Mouse (Mus musculus) C2C12 (cell line): ENCODE data around the gene Plxdc1. TPM values are rescaled to one million over a fixed set of nuclear protein-coding genes. Genes with fewer than 3 reads are reported as not detected.

ENCODE experiments used
- H3K27me3 ChIP-seq: one replicate; pipeline ENCODE4 v1.6.1; 2011; ENCODE audit not compliant: control insufficient read depth, insufficient read depth, insufficient read length
- H3K36me3 ChIP-seq: one replicate; pipeline ENCODE4 v1.6.1; 2011; ENCODE audit not compliant: control insufficient read depth, insufficient read depth
- H3K4me3 ChIP-seq: one replicate; pipeline ENCODE4 v1.5.1; 2011; ENCODE audit warnings: mild to moderate bottlenecking, control low read depth; ENCODE audit not compliant: poor library complexity, insufficient read depth, severe bottlenecking
- H3K79me2 ChIP-seq: one replicate; pipeline ENCODE4 v1.6.1; 2011; ENCODE audit not compliant: control insufficient read depth, insufficient read depth
- H3K79me3 ChIP-seq: one replicate; pipeline ENCODE4 v1.6.1; 2011; ENCODE audit warnings: low read depth, control low read depth
- H3ac ChIP-seq: one replicate; pipeline ENCODE3; 2011; ENCODE audit warnings: low read depth; ENCODE audit not compliant: control insufficient read depth, insufficient read length
- CEBPB ChIP-seq: IDR thresholded peaks from one replicate; pipeline ENCODE4 v1.6.1; 2011; ENCODE audit warnings: low read depth, mild to moderate bottlenecking, control low read depth, moderate library complexity
- CTCF ChIP-seq: IDR thresholded peaks from one replicate; pipeline ENCODE4 v1.5.1; 2011; ENCODE audit not compliant: control insufficient read depth, insufficient read depth, insufficient read length
- FOSL1 ChIP-seq: IDR thresholded peaks from one replicate; pipeline ENCODE4 v1.8.0; 2011; ENCODE audit warnings: mild to moderate bottlenecking, low read length; ENCODE audit not compliant: poor library complexity, insufficient read depth, severe bottlenecking
- MAX ChIP-seq: IDR thresholded peaks from one replicate; pipeline ENCODE4 v1.6.1; 2011; ENCODE audit warnings: mild to moderate bottlenecking, control low read depth
- MYOD1 ChIP-seq: IDR thresholded peaks from one replicate; pipeline ENCODE4 v1.6.1; 2011; ENCODE audit warnings: low read depth; ENCODE audit not compliant: control insufficient read depth, insufficient read length
- MYOG ChIP-seq: IDR thresholded peaks from one replicate; pipeline ENCODE4 v1.6.1; 2011; ENCODE audit not compliant: control insufficient read depth, insufficient read length; ENCODE audit errors: extremely low read depth
- USF1 ChIP-seq: IDR thresholded peaks from one replicate; pipeline ENCODE4 v1.6.1; 2011; ENCODE audit warnings: low read depth, mild to moderate bottlenecking, control low read depth, moderate library complexity
- polyA plus RNA-seq: library from polyadenylated mRNA; unstranded; fragments of >200 nt; fragmentation: generic; extraction: Trizol; gene quantifications from one replicate; pipeline ENCODE4 v1.2.1, GENCODE M21; 2012; ENCODE audit warnings: missing spikeins

Gene Plxdc1
- polyA plus RNA-seq, 1 experiment, result 0.25 TPM

GRCm38 (mm10) chr11:97955915-97956314 lies 30.3 kb downstream of the Plxdc1 start:
- TF ChIP-seq MYOG (no peak), USF1 (no peak), MYOD1 (no peak), CEBPB (no peak), CTCF (no peak), MAX (no peak), FOSL1 (no peak)
- H3K27me3 ChIP-seq, result no peaks in the 10 kb centered on the region
- H3K79me3 ChIP-seq, result no peaks in the 10 kb centered on the region
- H3ac ChIP-seq, result no peak overlapping the region
- H3K36me3 ChIP-seq, result no peaks in the 10 kb centered on the region
- H3K4me3 ChIP-seq, result no peak overlapping the region
- no peaks in the 10 kb centered on the region for H3K79me2 ChIP-seq

GRCm38 (mm10) chr11:97955146-97955902 lies 30.9 kb downstream of the Plxdc1 start:
- H3K36me3 ChIP-seq, result no peaks in the 10 kb centered on the region
- H3K4me3 ChIP-seq, result no peak overlapping the region
- no peaks in the 10 kb centered on the region for H3K79me2 ChIP-seq
- no peaks in the 10 kb centered on the region for H3K79me3 ChIP-seq
- H3ac ChIP-seq, result no peak overlapping the region
- TF ChIP-seq MYOD1, result no peak
- TF ChIP-seq MAX, result no peak
- TF ChIP-seq FOSL1, result no peak
- no peak for TF ChIP-seq MYOG
- TF ChIP-seq CEBPB, result no peak
- no peak for TF ChIP-seq USF1
- no peak for TF ChIP-seq CTCF
- H3K27me3 ChIP-seq, result no peaks in the 10 kb centered on the region

- H3ac ChIP-seq, result no peak overlapping the region
- H3K79me2 ChIP-seq, result no peaks in the 10 kb centered on the region
- H3K36me3 ChIP-seq, result no peaks in the 10 kb centered on the region
- no peaks in the 10 kb centered on the region for H3K79me3 ChIP-seq
- TF ChIP-seq MAX, result no peak
- no peak for TF ChIP-seq CTCF
- H3K27me3 ChIP-seq, result no peaks in the 10 kb centered on the region
- H3K4me3 ChIP-seq, result no peak overlapping the region
Observed at GRCm38 (mm10) chr11:97954469-97955141, 31.6 kb downstream of the Plxdc1 start.

- no peak overlapping the region for H3K4me3 ChIP-seq
- H3K79me2 ChIP-seq, result no peaks in the 10 kb centered on the region
- no peaks in the 10 kb centered on the region for H3K27me3 ChIP-seq
- no peaks in the 10 kb centered on the region for H3K79me3 ChIP-seq
- H3ac ChIP-seq, result no peak overlapping the region
- H3K36me3 ChIP-seq, result no peaks in the 10 kb centered on the region
- no peak for TF ChIP-seq CTCF
- no peak for TF ChIP-seq CEBPB
- TF ChIP-seq MYOG, result no peak
- no peak for TF ChIP-seq USF1
- no peak for TF ChIP-seq FOSL1
- no peak for TF ChIP-seq MAX
- TF ChIP-seq MYOD1, result no peak
Observed at GRCm38 (mm10) chr11:97953939-97954275, 32.3 kb downstream of the Plxdc1 start.

- TF ChIP-seq MAX, result no peak
Observed at GRCm38 (mm10) chr11:97953179-97953938, 32.9 kb downstream of the Plxdc1 start.

GRCm38 (mm10) chr11:97952367-97953006 lies 33.8 kb downstream of the Plxdc1 start:
- H3K27me3 ChIP-seq, result no peaks in the 10 kb centered on the region
- H3K79me2 ChIP-seq, result no peaks in the 10 kb centered on the region
- TF ChIP-seq CEBPB (no peak), MYOG (no peak)
- H3K36me3 ChIP-seq, result no peaks in the 10 kb centered on the region
- no peak overlapping the region for H3ac ChIP-seq
- H3K4me3 ChIP-seq, result no peak overlapping the region
- no peaks in the 10 kb centered on the region for H3K79me3 ChIP-seq

More at GRCm38 (mm10) chr11:97953179-97953938, 32.9 kb downstream of the Plxdc1 start:
- Histone ChIP-seq H3K79me3 (no peaks in the 10 kb centered on the region), H3K36me3 (no peaks in the 10 kb centered on the region), H3K4me3 (no peak overlapping the region), H3K27me3 (no peaks in the 10 kb centered on the region), H3ac (no peak overlapping the region), H3K79me2 (no peaks in the 10 kb centered on the region)
